Mouse (Mus musculus): ENCODE measurements around the gene Pbp2. TPM values are rescaled to one million over a fixed set of nuclear protein-coding genes. Genes with fewer than 3 reads are reported as not detected.

Gene Pbp2
- polyA plus RNA-seq, 1 experiment from 2014 or later: 0.31 TPM

- Histone ChIP-seq H3K27ac (replicated peaks; ENCODE audit: low read depth, low read length) (no peak overlapping the region), H3K36me3 (ENCODE audit: control insufficient read depth, insufficient read depth, low read length) (no peaks in the 10 kb centered on the region), H3K4me3 (ENCODE audit: low read depth, low read length) (no peak overlapping the region), H3K4me2 (ENCODE audit: low read depth, low read length) (no peak overlapping the region), H3K9ac (ENCODE audit: low read depth, low read length) (no peak overlapping the region), H3K9me3 (ENCODE audit: control insufficient read depth, low read length) (no peaks in the 10 kb centered on the region), H3K4me1 (ENCODE audit: control insufficient read depth, insufficient read depth, low read length) (0 out of 2 replicates have a peak, but pooled peaks cover 2% of the 10 kb centered on the region), H3K27me3 (replicated peaks; ENCODE audit: control insufficient read depth, insufficient read depth, low read length) (no peaks in the 10 kb centered on the region)
- DNase-seq (ENCODE audit: low spot score) (no peak), ATAC-seq (ENCODE audit: low read depth) (no peak)
- 47% methylated on average over 4 of the region's 4 CpGs for WGBS
Measured at GRCm38 (mm10) chr6:135275231-135275630, 35.0 kb downstream of the Pbp2 start.

DNA sequence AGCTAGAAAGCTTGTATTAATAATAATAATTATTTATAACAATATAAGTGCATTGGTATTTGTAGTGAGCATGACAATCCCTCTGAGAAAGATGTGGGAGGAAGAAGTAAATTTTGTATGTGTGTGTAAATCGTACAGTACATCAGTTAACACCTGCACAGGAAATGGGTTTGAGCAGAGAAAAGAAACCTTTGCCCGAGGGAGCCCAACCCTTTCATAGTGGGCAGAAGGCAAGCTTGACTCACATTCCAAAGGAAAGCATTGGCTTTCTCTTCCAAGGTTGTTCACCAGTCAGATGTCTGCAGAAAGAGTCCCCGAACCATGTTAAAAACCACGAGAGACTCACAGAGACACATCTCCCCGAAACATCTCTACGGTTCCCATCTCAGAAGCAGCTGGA, 37.1 kb downstream of the Pbp2 start:
- ATAC-seq (ENCODE audit: low read depth): no peak
- no peak overlapping the region for H3K4me2 ChIP-seq (ENCODE audit: low read depth, low read length)
- 79% methylated on average over 6 of the region's 6 CpGs for WGBS

GRCm38 (mm10) chr6:135271761-135272160, 38.4 kb downstream of the Pbp2 start:
- Histone ChIP-seq H3K9me3 (ENCODE audit: control insufficient read depth, low read length) (no peaks in the 10 kb centered on the region), H3K27ac (replicated peaks; ENCODE audit: low read depth, low read length) (no peak overlapping the region), H3K9ac (ENCODE audit: low read depth, low read length) (no peak overlapping the region), H3K4me2 (ENCODE audit: low read depth, low read length) (no peak overlapping the region), H3K4me3 (ENCODE audit: low read depth, low read length) (no peak overlapping the region), H3K27me3 (replicated peaks; ENCODE audit: control insufficient read depth, insufficient read depth, low read length) (no peaks in the 10 kb centered on the region), H3K36me3 (ENCODE audit: control insufficient read depth, insufficient read depth, low read length) (no peaks in the 10 kb centered on the region), H3K4me1 (ENCODE audit: control insufficient read depth, insufficient read depth, low read length) (0 out of 2 replicates have a peak, but pooled peaks cover 2% of the 10 kb centered on the region)
- 52% methylated on average over 2 of the region's 2 CpGs for WGBS
- ATAC-seq (ENCODE audit: low read depth) (no peak), DNase-seq (ENCODE audit: low spot score) (no peak)

More for the DNA sequence above, 37.1 kb downstream of the Pbp2 start:
- H3K27ac ChIP-seq (replicated peaks; ENCODE audit: low read depth, low read length): no peak overlapping the region
- H3K4me1 ChIP-seq (ENCODE audit: control insufficient read depth, insufficient read depth, low read length): 0 out of 2 replicates have a peak, but pooled peaks cover 2% of the 10 kb centered on the region
- no peaks in the 10 kb centered on the region for H3K27me3 ChIP-seq (replicated peaks; ENCODE audit: control insufficient read depth, insufficient read depth, low read length)
- no peak overlapping the region for H3K9ac ChIP-seq (ENCODE audit: low read depth, low read length)
- H3K9me3 ChIP-seq (ENCODE audit: control insufficient read depth, low read length): no peaks in the 10 kb centered on the region
- H3K36me3 ChIP-seq (ENCODE audit: control insufficient read depth, insufficient read depth, low read length): no peaks in the 10 kb centered on the region
- no peak for DNase-seq (ENCODE audit: low spot score)
- no peak overlapping the region for H3K4me3 ChIP-seq (ENCODE audit: low read depth, low read length)

DNA sequence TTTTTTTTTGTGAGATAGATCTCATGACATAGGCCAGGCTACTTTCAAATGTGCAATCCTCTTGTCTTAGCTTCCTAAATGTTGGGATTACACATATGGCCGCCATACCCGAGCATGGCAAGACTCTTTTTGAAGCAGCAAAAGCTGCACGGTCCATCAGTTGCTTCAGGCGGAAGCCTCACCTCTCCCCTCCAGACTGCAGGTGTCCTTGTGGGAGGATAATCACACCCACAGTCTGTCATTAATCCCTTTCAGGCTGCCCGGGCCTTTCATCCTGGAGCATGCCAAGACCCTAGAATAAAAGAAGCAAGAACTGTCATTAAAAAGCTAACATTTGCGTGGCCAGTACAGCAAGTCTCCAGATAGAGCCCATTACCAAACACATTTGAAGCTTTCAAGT, 40.6 kb downstream of the Pbp2 start:
- Histone ChIP-seq H3K4me3 (ENCODE audit: low read depth, low read length) (no peak overlapping the region), H3K4me2 (ENCODE audit: low read depth, low read length) (no peak overlapping the region), H3K27ac (replicated peaks; ENCODE audit: low read depth, low read length) (no peak overlapping the region), H3K27me3 (replicated peaks; ENCODE audit: control insufficient read depth, insufficient read depth, low read length) (no peaks in the 10 kb centered on the region), H3K9me3 (ENCODE audit: control insufficient read depth, low read length) (no peaks in the 10 kb centered on the region), H3K36me3 (ENCODE audit: control insufficient read depth, insufficient read depth, low read length) (no peaks in the 10 kb centered on the region), H3K9ac (ENCODE audit: low read depth, low read length) (no peak overlapping the region), H3K4me1 (ENCODE audit: control insufficient read depth, insufficient read depth, low read length) (no peaks in the 10 kb centered on the region)
- no peak for DNase-seq (ENCODE audit: low spot score)
- no peak for ATAC-seq (ENCODE audit: low read depth)
- 49% methylated on average over 6 of the region's 6 CpGs for WGBS

- DNase-seq (ENCODE audit: low spot score) (no peak), ATAC-seq (ENCODE audit: low read depth) (no peak)
- Histone ChIP-seq H3K27me3 (replicated peaks; ENCODE audit: control insufficient read depth, insufficient read depth, low read length) (no peaks in the 10 kb centered on the region), H3K9ac (ENCODE audit: low read depth, low read length) (no peak overlapping the region), H3K4me3 (ENCODE audit: low read depth, low read length) (no peak overlapping the region), H3K27ac (replicated peaks; ENCODE audit: low read depth, low read length) (no peak overlapping the region), H3K9me3 (ENCODE audit: control insufficient read depth, low read length) (peaks cover 7% of the 10 kb centered on the region; the same call in 1 of the 2 replicates), H3K4me1 (ENCODE audit: control insufficient read depth, insufficient read depth, low read length) (no peaks in the 10 kb centered on the region), H3K4me2 (ENCODE audit: low read depth, low read length) (no peak overlapping the region), H3K36me3 (ENCODE audit: control insufficient read depth, insufficient read depth, low read length) (no peaks in the 10 kb centered on the region)
Measured at GRCm38 (mm10) chr6:135268392-135268791, 41.8 kb downstream of the Pbp2 start.

DNA sequence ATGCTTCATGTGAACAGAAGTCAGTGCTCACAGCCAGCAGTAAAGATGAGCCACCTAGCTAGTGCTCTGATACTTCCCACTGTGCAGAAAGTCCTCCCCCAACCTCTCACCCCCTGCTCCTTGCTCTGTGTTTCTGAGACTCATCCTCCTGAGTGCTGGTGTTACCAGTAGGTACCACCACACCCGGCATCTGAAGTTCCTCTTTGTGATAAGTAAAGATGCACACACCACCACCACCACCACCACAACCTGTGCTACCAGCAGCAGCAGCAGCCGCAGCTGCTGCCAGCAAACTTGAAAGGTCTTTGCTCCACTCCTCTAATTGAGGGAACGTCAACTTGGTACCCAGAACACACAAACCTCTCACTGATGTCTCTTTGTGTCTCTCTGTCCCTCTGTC, 43.0 kb downstream of the Pbp2 start:
- WGBS: 85% methylated on average over 3 of the region's 3 CpGs
- Histone ChIP-seq H3K27me3 (replicated peaks; ENCODE audit: control insufficient read depth, insufficient read depth, low read length) (no peaks in the 10 kb centered on the region), H3K4me3 (ENCODE audit: low read depth, low read length) (no peak overlapping the region), H3K9me3 (ENCODE audit: control insufficient read depth, low read length) (peaks cover 7% of the 10 kb centered on the region; the same call in 1 of the 2 replicates), H3K36me3 (ENCODE audit: control insufficient read depth, insufficient read depth, low read length) (no peaks in the 10 kb centered on the region), H3K9ac (ENCODE audit: low read depth, low read length) (no peak overlapping the region), H3K4me1 (ENCODE audit: control insufficient read depth, insufficient read depth, low read length) (no peaks in the 10 kb centered on the region), H3K4me2 (ENCODE audit: low read depth, low read length) (no peak overlapping the region), H3K27ac (replicated peaks; ENCODE audit: low read depth, low read length) (no peak overlapping the region)
- no peak for ATAC-seq (ENCODE audit: low read depth)
- no peak for DNase-seq (ENCODE audit: low spot score)

DNA sequence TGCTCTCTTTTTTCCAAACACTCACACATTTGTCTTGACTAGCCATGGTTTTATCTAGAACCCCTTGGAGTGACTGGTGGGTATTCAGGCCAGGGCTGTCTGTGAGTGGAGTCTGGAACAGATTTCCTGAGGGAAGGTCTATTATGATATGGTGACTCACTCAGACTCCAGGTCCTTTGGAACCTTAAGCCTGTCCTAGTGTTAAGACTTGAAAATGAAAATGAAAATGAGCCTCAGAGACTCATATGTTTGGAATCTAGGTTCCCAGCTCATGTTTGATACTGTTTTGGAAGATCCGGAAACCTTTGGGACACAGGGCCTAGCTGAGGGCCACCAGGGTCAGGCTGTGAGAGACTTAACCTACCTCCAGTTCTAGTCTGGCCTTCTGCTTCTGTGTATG, 44.1 kb downstream of the Pbp2 start:
- WGBS: 92% methylated on average over 1 of the region's 1 CpGs
- no peak overlapping the region for H3K4me3 ChIP-seq (ENCODE audit: low read depth, low read length)
- ATAC-seq (ENCODE audit: low read depth): no peak

DNA sequence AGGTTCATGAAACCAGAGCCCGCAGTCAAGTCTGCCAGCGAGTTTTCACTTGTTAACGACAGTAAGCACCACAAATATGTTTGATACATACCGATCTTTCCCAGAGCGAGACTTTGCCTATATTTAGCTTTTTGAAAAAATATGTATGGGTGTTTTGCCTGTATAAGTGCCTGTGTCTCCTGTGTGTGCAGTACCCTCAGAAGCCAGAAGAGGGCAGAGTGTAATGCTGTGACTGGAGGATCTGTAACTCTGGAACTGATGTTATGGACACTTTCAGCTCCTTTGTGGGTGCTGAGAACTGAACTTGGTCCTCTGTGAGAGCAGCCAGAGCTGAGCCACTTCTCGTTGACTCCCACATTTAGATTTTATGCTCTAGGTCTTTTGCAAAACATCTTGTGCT, 46.1 kb downstream of the Pbp2 start:
- H3K4me2 ChIP-seq (ENCODE audit: low read depth, low read length): no peak overlapping the region
- DNase-seq (ENCODE audit: low spot score): no peak
- no peak overlapping the region for H3K4me3 ChIP-seq (ENCODE audit: low read depth, low read length)
- peaks cover 7% of the 10 kb centered on the region; the same call in 1 of the 2 replicates for H3K9me3 ChIP-seq (ENCODE audit: control insufficient read depth, low read length)
- H3K4me1 ChIP-seq (ENCODE audit: control insufficient read depth, insufficient read depth, low read length): no peaks in the 10 kb centered on the region
- no peak for ATAC-seq (ENCODE audit: low read depth)
- WGBS: 82% methylated on average over 6 of the region's 6 CpGs
- H3K9ac ChIP-seq (ENCODE audit: low read depth, low read length): no peak overlapping the region
- H3K27ac ChIP-seq (replicated peaks; ENCODE audit: low read depth, low read length): no peak overlapping the region
- no peaks in the 10 kb centered on the region for H3K36me3 ChIP-seq (ENCODE audit: control insufficient read depth, insufficient read depth, low read length)
- H3K27me3 ChIP-seq (replicated peaks; ENCODE audit: control insufficient read depth, insufficient read depth, low read length): no peaks in the 10 kb centered on the region

More for the DNA sequence above, 44.1 kb downstream of the Pbp2 start:
- H3K36me3 ChIP-seq (ENCODE audit: control insufficient read depth, insufficient read depth, low read length): no peaks in the 10 kb centered on the region
- H3K27ac ChIP-seq (replicated peaks; ENCODE audit: low read depth, low read length): no peak overlapping the region
- no peak overlapping the region for H3K4me2 ChIP-seq (ENCODE audit: low read depth, low read length)
- H3K9me3 ChIP-seq (ENCODE audit: control insufficient read depth, low read length): peaks cover 7% of the 10 kb centered on the region; the same call in 1 of the 2 replicates
- no peak overlapping the region for H3K9ac ChIP-seq (ENCODE audit: low read depth, low read length)
- no peaks in the 10 kb centered on the region for H3K4me1 ChIP-seq (ENCODE audit: control insufficient read depth, insufficient read depth, low read length)
- no peaks in the 10 kb centered on the region for H3K27me3 ChIP-seq (replicated peaks; ENCODE audit: control insufficient read depth, insufficient read depth, low read length)
- DNase-seq (ENCODE audit: low spot score): no peak

- H3K4me1 ChIP-seq (ENCODE audit: control insufficient read depth, insufficient read depth, low read length): no peaks in the 10 kb centered on the region
- 57% methylated on average over 2 of the region's 2 CpGs for WGBS
- H3K27ac ChIP-seq (replicated peaks; ENCODE audit: low read depth, low read length): no peak overlapping the region
- H3K9me3 ChIP-seq (ENCODE audit: control insufficient read depth, low read length): peaks cover 7% of the 10 kb centered on the region; the same call in 1 of the 2 replicates
- no peak overlapping the region for H3K4me2 ChIP-seq (ENCODE audit: low read depth, low read length)
- ATAC-seq (ENCODE audit: low read depth) (no peak), DNase-seq (ENCODE audit: low spot score) (no peak)
- H3K27me3 ChIP-seq (replicated peaks; ENCODE audit: control insufficient read depth, insufficient read depth, low read length): no peaks in the 10 kb centered on the region
- H3K36me3 ChIP-seq (ENCODE audit: control insufficient read depth, insufficient read depth, low read length): no peaks in the 10 kb centered on the region
- H3K4me3 ChIP-seq (ENCODE audit: low read depth, low read length): no peak overlapping the region
- no peak overlapping the region for H3K9ac ChIP-seq (ENCODE audit: low read depth, low read length)
Measured at GRCm38 (mm10) chr6:135262565-135262964, 47.6 kb downstream of the Pbp2 start.

Data from embryonic facial prominence, embryonic 14.5 days (tissue).